11 mouse cellular contexts compared by ENCODE assay signal in genomic region chr5:74793431-74793830, GRCm38 (mm10).
DNase-seq lines count a peak whose midpoint lies in the region; ATAC-seq and TF ChIP-seq lines count a peak whose summit lies in the region.
"Had no signal": no experiment of that assay in that cellular context is flagged by ENCODE, and none has a peak within 500 bp of the region (broad histone marks: within the 10 kb centered on the region; RNA-seq: fewer than 3 reads in every experiment).

No protein-coding gene starts in this region.

- H3K27me3 ChIP-seq in stomach, embryonic 14.5 days (ENCODE audit: control insufficient read depth, insufficient read depth, low read length) = no peaks in the 10 kb centered on the region
- H3K27me3 ChIP-seq in stomach, postnatal 0 days (ENCODE audit: control insufficient read depth, insufficient read depth, low read length) = no peaks in the 10 kb centered on the region
- H3K27me3 ChIP-seq in heart, postnatal 0 days (ENCODE audit: control insufficient read depth, insufficient read depth, low read length) = no peaks in the 10 kb centered on the region
- no peaks in the 10 kb centered on the region; the same call in 1 of the 2 replicates for H3K27me3 ChIP-seq in forebrain, embryonic 11.5 days (ENCODE audit: control insufficient read depth, insufficient read depth, low read length)

- H3K4me2 ChIP-seq in stomach, embryonic 14.5 days (replicated peaks; ENCODE audit: low read depth, low read length) = no peak overlapping the region
- H3K4me2 ChIP-seq in stomach, postnatal 0 days (replicated peaks; ENCODE audit: low read depth) = no peak overlapping the region
- no peak overlapping the region for H3K4me2 ChIP-seq in heart, postnatal 0 days (ENCODE audit: low read depth, low read length)
- H3K4me2 ChIP-seq in forebrain, embryonic 11.5 days (ENCODE audit: low read depth, low read length, severe bottlenecking) = no peak overlapping the region
- H3K4me2 ChIP-seq: hindbrain, embryonic 14.5 days; liver, embryonic 11.5 days had no signal

- no peak for DNase-seq in stomach, postnatal 0 days (ENCODE audit: low spot score)
- DNase-seq in heart, postnatal 0 days (ENCODE audit: low spot score) = no peak
- peak; percentile 62 to 72 for DNase-seq in kidney, postnatal 36 days
- no peak for DNase-seq in cerebellum, postnatal 25 days
- DNase-seq in right cerebral cortex, postnatal 4 days = no peak
- DNase-seq in ovary, postnatal 14 days (ENCODE audit: low spot score) = no peak
- DNase-seq in forebrain, embryonic 11.5 days (ENCODE audit: low spot score) = no peak

- H3K9me3 ChIP-seq in stomach, embryonic 14.5 days (ENCODE audit: control insufficient read depth, low read depth, low read length) = no peaks in the 10 kb centered on the region
- H3K9me3 ChIP-seq in stomach, postnatal 0 days (ENCODE audit: control insufficient read depth, low read length) = no peaks in the 10 kb centered on the region
- no peaks in the 10 kb centered on the region for H3K9me3 ChIP-seq in heart, postnatal 0 days (replicated peaks; ENCODE audit: control insufficient read depth, low read length)
- H3K9me3 ChIP-seq in forebrain, embryonic 11.5 days (ENCODE audit: control insufficient read depth, low read length) = no peaks in the 10 kb centered on the region
- H3K9me3 ChIP-seq: G1E had no signal

- no peak overlapping the region for H3K9ac ChIP-seq in stomach, embryonic 14.5 days (replicated peaks; ENCODE audit: low read depth, low read length)
- H3K9ac ChIP-seq in stomach, postnatal 0 days (ENCODE audit: low read length) = no peak overlapping the region
- no peak overlapping the region for H3K9ac ChIP-seq in heart, postnatal 0 days (replicated peaks; ENCODE audit: low read depth, low read length)
- H3K9ac ChIP-seq in forebrain, embryonic 11.5 days (ENCODE audit: low read length) = no peak overlapping the region
- H3K9ac ChIP-seq: hindbrain, embryonic 14.5 days had no signal

- no peak overlapping the region for H3K4me3 ChIP-seq in stomach, embryonic 14.5 days (ENCODE audit: low read depth, low read length)
- no peak overlapping the region for H3K4me3 ChIP-seq in stomach, postnatal 0 days (ENCODE audit: low read depth, low read length)
- no peak overlapping the region for H3K4me3 ChIP-seq in heart, postnatal 0 days (ENCODE audit: low read depth, low read length)
- no peak overlapping the region for H3K4me3 ChIP-seq in forebrain, embryonic 11.5 days (ENCODE audit: low read depth, low read length)

- TF ChIP-seq CTCF in stomach, postnatal 0 days (IDR thresholded peaks at IDR 0.05; ENCODE audit: low read depth) = no peak
- no peak for TF ChIP-seq CTCF in heart, postnatal 0 days (IDR thresholded peaks at IDR 0.05; ENCODE audit: low read depth)

- H3K27ac ChIP-seq in stomach, embryonic 14.5 days (ENCODE audit: low read length) = peak overlapping the region; percentile 86
- H3K27ac ChIP-seq in stomach, postnatal 0 days (replicated peaks) = no peak overlapping the region
- 0 out of 2 replicates have a peak overlapping the region, but pooled peaks have one; percentile 69 for H3K27ac ChIP-seq in heart, postnatal 0 days (ENCODE audit: low read depth)
- no peak overlapping the region for H3K27ac ChIP-seq in forebrain, embryonic 11.5 days (ENCODE audit: low read depth, low read length)
- H3K27ac ChIP-seq: hindbrain, embryonic 14.5 days had no signal

- H3K36me3 ChIP-seq in stomach, embryonic 14.5 days (ENCODE audit: control insufficient read depth, insufficient read depth, low read length) = no peaks in the 10 kb centered on the region
- no peaks in the 10 kb centered on the region for H3K36me3 ChIP-seq in stomach, postnatal 0 days (ENCODE audit: control insufficient read depth, insufficient read depth, low read length)
- no peaks in the 10 kb centered on the region for H3K36me3 ChIP-seq in heart, postnatal 0 days (replicated peaks; ENCODE audit: control insufficient read depth, insufficient read depth, low read length)
- H3K36me3 ChIP-seq in forebrain, embryonic 11.5 days (ENCODE audit: control insufficient read depth, insufficient read depth, low read length) = no peaks in the 10 kb centered on the region
- H3K36me3 ChIP-seq: G1E had no signal

- 38% methylated on average over 4 of the region's 4 CpGs for WGBS in stomach, embryonic 14.5 days
- 60% methylated on average over 4 of the region's 4 CpGs for WGBS in stomach, postnatal 0 days
- 73% methylated on average over 4 of the region's 4 CpGs for WGBS in heart, postnatal 0 days
- 69% methylated on average over 4 of the region's 4 CpGs for WGBS in forebrain, embryonic 11.5 days

- no peak for ATAC-seq in stomach, embryonic 14.5 days (ENCODE audit: insufficient number of reproducible peaks, insufficient read depth, low FRiP score, low read depth)
- no peak for ATAC-seq in stomach, postnatal 0 days (ENCODE audit: low FRiP score, low TSS enrichment)
- ATAC-seq in heart, postnatal 0 days (ENCODE audit: insufficient read depth, low read depth) = no peak; the same call in 1 of the 2 replicates
- no peak for ATAC-seq in forebrain, embryonic 11.5 days (replicated peaks; ENCODE audit: low FRiP score)

- peaks cover 13% of the 10 kb centered on the region; the same call in 1 of the 2 replicates for H3K4me1 ChIP-seq in stomach, embryonic 14.5 days (ENCODE audit: control insufficient read depth, insufficient read depth, low read length)
- 0 out of 2 replicates have a peak, but pooled peaks cover 2% of the 10 kb centered on the region for H3K4me1 ChIP-seq in stomach, postnatal 0 days (replicated peaks; ENCODE audit: control insufficient read depth, insufficient read depth)
- 0 out of 2 replicates have a peak, but pooled peaks cover 8% of the 10 kb centered on the region for H3K4me1 ChIP-seq in heart, postnatal 0 days (ENCODE audit: control insufficient read depth, insufficient read depth)
- peaks cover 6% of the 10 kb centered on the region for H3K4me1 ChIP-seq in forebrain, embryonic 11.5 days (replicated peaks; ENCODE audit: control insufficient read depth, insufficient read depth, low read length)

- TF ChIP-seq EP300 in stomach, postnatal 0 days (optimal IDR thresholded peaks at IDR 0.05) = no peak
- no peak for TF ChIP-seq EP300 in heart, postnatal 0 days (IDR thresholded peaks at IDR 0.05; ENCODE audit: low read depth)

Comparison
In these comparisons a context has a peak if more than half of its experiments do, and no peak if none do; other contexts are left out.
1. H3K27ac ChIP-seq: peak in stomach, embryonic 14.5 days (single experiment) and heart, postnatal 0 days (single experiment); none in stomach, postnatal 0 days (single experiment) and forebrain, embryonic 11.5 days (single experiment).
2. DNase-seq: peak in kidney, postnatal 36 days (2 of 2); none in stomach, postnatal 0 days (single experiment), heart, postnatal 0 days (single experiment), cerebellum, postnatal 25 days (0 of 2), right cerebral cortex, postnatal 4 days (single experiment), ovary, postnatal 14 days (single experiment) and forebrain, embryonic 11.5 days (single experiment).